Mouse (Mus musculus) liver, postnatal 0 days (tissue): ENCODE measurements around the gene Acacb. TPM values are rescaled to one million over a fixed set of nuclear protein-coding genes. Genes with fewer than 3 reads are reported as not detected.

Experiments used
- ATAC-seq: fragments of 200-750 bp; cut with Nextera tagmentation; 2 replicates; pipeline ENCODE4 v1.8.0; 2017; ENCODE audit warnings: mild to moderate bottlenecking, moderate library complexity
- DNase-seq: peaks from one replicate; pipeline ENCODE4 v3.0.0-alpha.2; 2016
- H3K27ac ChIP-seq: fragments of 300-500 bp; sonication (generic); 2 replicates; pipeline ENCODE4 v1.5.1; 2014; ENCODE audit warnings: antibody characterized with exemption, moderate library complexity, mild to moderate bottlenecking, low read depth
- H3K27me3 ChIP-seq: fragments of 300-500 bp; sonication (generic); 2 replicates; pipeline ENCODE4 v1.6.1; 2014; ENCODE audit warnings: low read length, control low read depth, mixed read lengths; ENCODE audit not compliant: insufficient read depth
- H3K36me3 ChIP-seq: fragments of 300-500 bp; sonication (generic); replicated peaks from 2 replicates; pipeline ENCODE4 v1.6.1; 2014; ENCODE audit warnings: mild to moderate bottlenecking, control low read depth, low read length, moderate library complexity, mixed read lengths; ENCODE audit not compliant: insufficient read depth
- H3K4me1 ChIP-seq: fragments of 300-500 bp; sonication (generic); 2 replicates; pipeline ENCODE4 v1.6.1; 2014; ENCODE audit warnings: antibody characterized with exemption, mild to moderate bottlenecking, control low read depth; ENCODE audit not compliant: insufficient read depth
- H3K4me2 ChIP-seq: fragments of 300-500 bp; sonication (generic); 2 replicates; pipeline ENCODE4 v1.6.1; 2014; ENCODE audit warnings: low read depth, mild to moderate bottlenecking, low read length, moderate library complexity, mixed read lengths
- H3K4me3 ChIP-seq: fragments of 300-500 bp; sonication (generic); 2 replicates; pipeline ENCODE4 v1.5.1; 2014; ENCODE audit warnings: low read depth, low read length
- H3K9ac ChIP-seq: fragments of 300-500 bp; sonication (generic); replicated peaks from 2 replicates; pipeline ENCODE4 v1.6.1; 2014; ENCODE audit warnings: mild to moderate bottlenecking, moderate library complexity
- H3K9me3 ChIP-seq: fragments of 300-500 bp; sonication (generic); 2 replicates; pipeline ENCODE4 v1.6.1; 2016; ENCODE audit warnings: mild to moderate bottlenecking, control low read depth, low read length, mixed read lengths
- CTCF ChIP-seq: sonication (generic); IDR thresholded peaks from 2 replicates; pipeline ENCODE4 v1.5.1; 2016; ENCODE audit warnings: antibody characterized with exemption, low read depth
- EP300 ChIP-seq: IDR thresholded peaks from 2 replicates; pipeline ENCODE4 v1.6.1; 2016; ENCODE audit warnings: antibody characterized with exemption, low read depth, mild to moderate bottlenecking
- WGBS: fragments of 180-500 bp; shearing (Covaris S2); extraction: QIAGEN DNeasy Blood & Tissue Kit; methylation state at CpG from one replicate; pipeline ENCODE4 v1.1.7; 2014; ENCODE audit not compliant: insufficient replicate concordance; 5-methylcytosine and 5-hydroxymethylcytosine counted together
- polyA plus RNA-seq: library from polyadenylated mRNA; unstranded; fragments of >200 nt; fragmentation: Nextera tagmentation; extraction: Ambion mirVana; gene quantifications from 2 replicates; pipeline ENCODE4 v1.2.1, GENCODE M21; 2015

Acacb gene
- polyA plus RNA-seq, 1 experiment from 2014 or later = 1.2 TPM

DNA sequence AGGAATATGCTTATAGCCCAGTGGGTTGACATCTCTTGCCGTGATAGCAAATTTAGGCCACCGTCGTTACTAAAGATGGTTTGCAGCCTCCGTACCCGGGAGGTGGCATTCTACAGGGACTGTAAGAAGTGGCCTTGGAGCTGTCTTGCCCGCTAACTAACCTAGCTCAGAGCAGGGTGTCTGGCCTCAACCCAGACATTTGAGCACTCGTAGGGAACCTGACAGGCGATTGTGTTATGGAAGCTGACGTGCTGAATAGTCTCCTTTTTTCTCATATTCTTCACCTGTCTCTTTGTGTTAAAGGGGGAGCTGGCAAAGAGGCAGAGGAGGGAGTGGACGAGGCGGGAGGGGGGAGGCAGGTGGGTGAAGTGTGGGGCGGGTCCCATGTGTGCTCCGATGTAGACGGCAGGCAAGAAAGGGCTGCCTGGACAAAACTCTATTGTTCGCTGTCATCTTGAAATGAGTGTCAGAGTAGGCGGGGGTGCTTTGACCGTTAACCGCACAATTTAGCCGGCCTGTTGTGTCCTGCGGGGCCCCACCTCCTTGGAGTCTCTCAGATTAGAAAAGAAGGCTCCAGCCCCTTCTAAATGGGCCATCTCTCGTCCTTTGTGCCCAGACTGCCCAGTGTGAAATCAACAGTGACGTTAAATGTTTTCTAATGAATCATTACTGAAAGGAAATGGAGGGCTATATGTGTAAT is 153.0 kb downstream of the Acacb start:
- ATAC-seq = no peak
- TF ChIP-seq CTCF (no peak), EP300 (no peak)

DNA sequence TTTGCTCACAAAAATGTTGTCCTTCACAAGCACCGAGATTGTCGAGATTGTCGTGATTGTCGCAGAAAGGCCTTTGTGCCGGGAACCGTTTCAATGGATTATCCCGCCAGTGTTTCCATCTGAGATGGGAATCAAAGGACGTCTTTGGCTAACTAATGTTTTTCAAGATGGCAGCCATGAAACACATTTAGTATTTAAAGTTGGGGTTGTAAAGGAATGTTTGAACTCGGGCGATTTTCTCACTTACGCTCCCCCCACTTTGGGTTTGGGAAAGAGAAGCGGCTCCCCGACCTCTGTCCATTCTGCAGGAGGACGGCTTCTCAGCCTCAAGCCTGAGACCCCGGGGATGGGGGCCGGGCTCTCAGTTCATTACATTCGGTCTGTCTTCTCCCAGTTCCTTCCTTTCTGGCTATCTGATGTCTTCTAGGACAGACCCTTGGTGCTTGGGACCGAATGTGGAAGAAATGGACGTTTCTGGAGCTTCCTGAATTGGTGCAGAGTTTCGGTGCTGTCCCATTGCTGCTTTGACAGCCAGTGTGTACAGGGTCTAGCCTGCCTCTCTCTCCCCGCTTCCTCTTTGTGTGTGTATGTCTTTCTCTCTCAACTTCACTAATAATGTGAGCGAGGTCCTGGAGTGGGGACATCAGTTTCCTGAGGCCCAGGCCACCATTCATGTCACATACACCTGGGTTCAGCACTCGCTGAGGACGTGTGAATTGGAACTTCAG is 153.7 kb downstream of the Acacb start:
- no peaks in the 10 kb centered on the region for H3K9me3 ChIP-seq
- DNase-seq = no peak
- no peak overlapping the region for H3K4me2 ChIP-seq
- 74% methylated on average over 24 of the region's 24 CpGs for WGBS
- no peaks in the 10 kb centered on the region for H3K4me1 ChIP-seq
- no peaks in the 10 kb centered on the region for H3K36me3 ChIP-seq
- no peak overlapping the region for H3K27ac ChIP-seq
- no peak for TF ChIP-seq EP300
- TF ChIP-seq CTCF = no peak
- no peaks in the 10 kb centered on the region for H3K27me3 ChIP-seq
- no peak overlapping the region for H3K9ac ChIP-seq
- no peak for ATAC-seq
- no peak overlapping the region for H3K4me3 ChIP-seq

More for the DNA sequence above, 153.0 kb downstream of the Acacb start:
- Histone ChIP-seq H3K9ac (no peak overlapping the region), H3K4me2 (no peak overlapping the region), H3K9me3 (no peaks in the 10 kb centered on the region), H3K4me1 (no peaks in the 10 kb centered on the region), H3K36me3 (no peaks in the 10 kb centered on the region), H3K4me3 (no peak overlapping the region), H3K27ac (no peak overlapping the region), H3K27me3 (no peaks in the 10 kb centered on the region)
- no peak for DNase-seq
- WGBS = 78% methylated on average over 22 of the region's 22 CpGs

Other genes with a start within 250 kb of the Acacb start
- 23.6 and 27.6 TPM in 2 replicates for gene Coro1c, start 237.8 kb upstream of the Acacb start, polyA plus RNA-seq
- 3.7 and 4.3 TPM in 2 replicates for gene Ssh1, start 152.6 kb upstream of the Acacb start, polyA plus RNA-seq
- not detected in 2 replicates for gene Dao, start 142.8 kb upstream of the Acacb start, polyA plus RNA-seq
- gene Usp30, start 81.1 kb upstream of the Acacb start, polyA plus RNA-seq = 2.6 and 2.8 TPM in 2 replicates
- not detected in 2 replicates for gene Svop, start 55.0 kb upstream of the Acacb start, polyA plus RNA-seq
- 4.5 and 5.7 TPM in 2 replicates for gene Alkbh2, start 18.3 kb upstream of the Acacb start, polyA plus RNA-seq
- 11.8 TPM in 2 replicates for gene Ung, start 16.1 kb upstream of the Acacb start, polyA plus RNA-seq
- gene Foxn4, start 127.3 kb downstream of the Acacb start, polyA plus RNA-seq = not detected in 2 replicates
- 0.28 and 0.37 TPM in 2 replicates for gene Myo1h, start 142.6 kb downstream of the Acacb start, polyA plus RNA-seq
- 16.4 and 17.4 TPM in 2 replicates for gene Kctd10, start 234.0 kb downstream of the Acacb start, polyA plus RNA-seq
- 11.1 and 11.3 TPM in 2 replicates for gene Ube3b, start 234.1 kb downstream of the Acacb start, polyA plus RNA-seq